Mouse (Mus musculus) gastrocnemius, adult 2 months (tissue): Measurements from ENCODE around the gene Heatr4. TPM values are rescaled to one million over a fixed set of nuclear protein-coding genes. Genes with fewer than 3 reads are reported as not detected.
"Not testable (repeated sequence)": the region's sequence is repeated elsewhere in the genome, so short reads cannot be mapped to it uniquely, and the experiment has no call there.

Experiments used
- DNase-seq: peaks from one replicate; pipeline ENCODE4 v3.0.0; 2022
- H3K27ac ChIP-seq: fragments of 200-600 bp; 2 replicates; pipeline ENCODE4 v1.8.1; 2022; ENCODE audit warnings: mild to moderate bottlenecking
- H3K4me3 ChIP-seq: fragments of 200-600 bp; 2 replicates; pipeline ENCODE4 v1.8.1; 2022; ENCODE audit warnings: mild to moderate bottlenecking, moderate library complexity
- CTCF ChIP-seq: fragments of 200-600 bp; IDR thresholded peaks from 2 replicates; pipeline ENCODE4 v1.8.1; 2022; ENCODE audit warnings: antibody characterized with exemption, mild to moderate bottlenecking, moderate library complexity
- intact Hi-C: fragments of 180-260 bp; cut with DNase I; formaldehyde crosslinking; loops from one replicate; pipeline ENCODE4 v1.15.1; 2025
- long read RNA-seq, 2 experiments: library from polyadenylated mRNA; stranded (forward); transcript quantifications; one replicate each; pipeline ENCODE4 v2.0.0; 2021
- total RNA-seq, 2 experiments: library from RNA; stranded (reverse); gene quantifications; 2 replicates each; pipeline ENCODE4 v1.2.3; 2021

Heatr4 gene
- not detected for total RNA-seq
- long read RNA-seq, experiment 1, result 0 reads
- long read RNA-seq, experiment 2, result 0 reads

GRCm38 (mm10) chr12:83984752-83985151 is at the start of gene Heatr4:
TSS of gene Heatr4 (minus strand) at chr12:83984852.
- no peak within 1 kb of the TSS for H3K27ac ChIP-seq
- no peak for DNase-seq
- no peak for TF ChIP-seq CTCF
- intact Hi-C loops, result loop anchor here (5.0 kb wide), 1 partner anchor 48 kb away; no protein-coding TSS in a partner anchor
- H3K4me3 ChIP-seq, result no peak within 1 kb of the TSS

DNA sequence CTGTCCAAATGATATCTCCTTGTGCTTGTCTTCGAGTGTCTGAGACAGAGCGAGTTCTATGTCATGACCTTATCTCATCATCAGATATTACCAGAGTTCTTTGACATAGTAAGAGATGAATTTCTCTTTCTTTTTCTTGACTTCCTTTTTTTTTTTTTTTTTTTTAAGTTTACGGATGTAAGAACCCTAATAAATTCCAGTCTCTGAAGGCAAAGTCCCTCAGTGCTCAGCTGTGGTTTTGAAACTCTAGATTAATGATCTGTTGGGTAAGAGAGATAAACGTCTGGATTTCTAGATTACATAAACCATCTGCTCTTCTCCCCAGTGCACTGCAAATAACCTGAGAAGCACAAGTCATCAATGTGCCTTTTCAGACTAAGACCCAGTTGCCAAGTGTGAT is 49.5 kb upstream of the Heatr4 start:
- no peak for TF ChIP-seq CTCF
- Histone ChIP-seq H3K4me3 (no peak overlapping the region), H3K27ac (no peak overlapping the region)
- DNase-seq, result no peak
- intact Hi-C loops, result loop anchor here (5.0 to 10.0 kb wide), 2 partner anchors 47 to 319 kb away; partner anchors contain the start of gene Acot2

DNA sequence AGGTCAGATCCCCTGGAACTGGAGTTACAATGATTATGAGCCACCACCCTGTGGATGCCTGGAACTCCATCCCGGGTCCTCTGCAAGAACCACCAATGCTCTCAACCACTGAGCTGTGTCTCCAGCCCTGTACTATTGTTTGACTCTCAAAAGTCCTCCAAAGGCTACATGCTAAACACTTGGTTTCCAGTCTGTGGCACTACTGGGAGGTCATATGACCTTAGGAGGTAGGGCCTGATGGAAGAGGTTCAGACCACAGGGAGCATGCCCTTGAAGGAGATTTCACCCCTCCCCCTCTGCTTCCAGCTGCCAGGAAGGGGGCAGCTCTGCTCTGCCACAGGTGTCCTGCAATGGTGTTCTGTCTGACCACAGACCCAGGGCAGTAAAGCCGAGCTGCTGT is 48.6 kb upstream of the Heatr4 start:
- H3K4me3 ChIP-seq, DNase-seq, H3K27ac ChIP-seq: not testable (repeated sequence)
- intact Hi-C loops, result loop anchor here (5.0 to 10.0 kb wide), 2 partner anchors 46 to 319 kb away; partner anchors contain the start of gene Acot2

- no peak for DNase-seq
- Histone ChIP-seq H3K4me3 (no peak overlapping the region), H3K27ac (no peak overlapping the region)
- TF ChIP-seq CTCF, result no peak
- intact Hi-C loops, result loop anchor here (1.0 to 10.0 kb wide), 3 partner anchors 46 to 318 kb away; partner anchors contain the start of gene Acot2
Measured at GRCm38 (mm10) chr12:84032854-84033253, 48.2 kb upstream of the Heatr4 start.

- no peak overlapping the region for H3K27ac ChIP-seq
- peak; percentile 74 for DNase-seq
- intact Hi-C loops, result loop anchor here (5.0 to 10.0 kb wide), 2 partner anchors 43 to 316 kb away; partner anchors contain the start of gene Acot2
- peak; percentile 94 for TF ChIP-seq CTCF
- no peak overlapping the region for H3K4me3 ChIP-seq
Measured at GRCm38 (mm10) chr12:84030659-84031332, 46.1 kb upstream of the Heatr4 start.

- H3K4me3 ChIP-seq, DNase-seq, intact Hi-C loops, H3K27ac ChIP-seq: not testable (repeated sequence)
Measured at GRCm38 (mm10) chr12:84029043-84029442, 44.4 kb upstream of the Heatr4 start.

- H3K4me3 ChIP-seq, intact Hi-C loops, H3K27ac ChIP-seq, DNase-seq: not testable (repeated sequence)
Measured at GRCm38 (mm10) chr12:84028328-84028727, 43.7 kb upstream of the Heatr4 start.

GRCm38 (mm10) chr12:84025888-84026287 is 41.2 kb upstream of the Heatr4 start:
- Histone ChIP-seq H3K4me3 (no peak overlapping the region), H3K27ac (no peak overlapping the region)
- no peak for TF ChIP-seq CTCF
- no peak for DNase-seq
- intact Hi-C loops, result no loop called here

GRCm38 (mm10) chr12:84023052-84023745 is 38.5 kb upstream of the Heatr4 start:
- intact Hi-C loops, result no loop called here
- DNase-seq, result no peak
- no peak overlapping the region for H3K4me3 ChIP-seq
- no peak overlapping the region for H3K27ac ChIP-seq
- TF ChIP-seq CTCF, result no peak

DNA sequence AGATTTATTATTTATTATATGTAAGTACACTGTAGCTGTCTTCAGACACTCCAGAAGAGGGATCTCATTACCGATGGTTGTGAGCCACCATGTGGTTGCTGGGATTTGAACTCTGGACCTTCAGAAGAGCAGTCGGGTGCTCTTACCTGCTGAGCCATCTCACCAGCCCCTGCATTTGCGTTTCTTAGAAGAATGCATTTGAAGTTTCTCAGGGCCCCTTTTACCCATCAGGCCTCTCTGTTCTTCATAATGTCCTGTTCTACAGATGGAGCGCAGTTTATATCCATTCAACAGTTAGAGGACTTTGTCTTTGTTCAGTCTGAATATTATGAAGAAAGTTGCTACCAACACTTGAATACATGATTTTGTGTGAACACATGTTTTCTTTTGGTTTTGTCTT is 37.6 kb upstream of the Heatr4 start:
- H3K27ac ChIP-seq, DNase-seq, H3K4me3 ChIP-seq, intact Hi-C loops: not testable (repeated sequence)

GRCm38 (mm10) chr12:84020528-84020927 is 35.9 kb upstream of the Heatr4 start:
- intact Hi-C loops, H3K27ac ChIP-seq, H3K4me3 ChIP-seq: not testable (repeated sequence)
- DNase-seq, result peak; percentile 77

DNA sequence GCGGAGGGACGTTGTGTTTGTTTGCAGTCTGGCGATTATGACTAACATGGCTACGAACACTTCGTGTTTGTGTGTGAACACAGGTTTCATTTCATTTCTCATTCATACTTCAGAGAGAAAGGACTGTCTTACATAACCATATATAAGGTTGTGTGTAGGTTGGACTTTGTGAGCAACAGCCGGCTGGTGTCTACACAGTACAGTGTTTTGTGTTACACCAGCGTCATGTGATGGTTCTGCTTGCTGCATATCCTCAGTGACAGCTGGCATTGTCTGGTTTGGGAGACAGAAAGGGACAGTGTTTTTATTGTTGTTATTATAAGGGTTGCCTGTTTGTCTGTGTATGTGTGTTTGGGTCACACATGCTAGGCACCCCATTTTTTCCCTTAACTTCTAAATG is 29.0 kb upstream of the Heatr4 start:
- Histone ChIP-seq H3K4me3 (no peak overlapping the region), H3K27ac (no peak overlapping the region)
- DNase-seq, result no peak
- intact Hi-C loops, result loop anchor here (2.0 kb wide), 1 partner anchor 25 kb away; no protein-coding TSS in a partner anchor
- no peak for TF ChIP-seq CTCF

GRCm38 (mm10) chr12:84013130-84013529 is 28.5 kb upstream of the Heatr4 start:
- H3K4me3 ChIP-seq, result no peak overlapping the region
- no peak overlapping the region for H3K27ac ChIP-seq
- intact Hi-C loops, result no loop called here
- TF ChIP-seq CTCF, result peak; percentile 33; the same call in 1 of the 2 replicates
- no peak for DNase-seq
